Mouse (Mus musculus) midbrain, embryonic 12.5 days (tissue): ENCODE data around the gene Gm49403. TPM values are rescaled to one million over a fixed set of nuclear protein-coding genes. Genes with fewer than 3 reads are reported as not detected.
"Not testable (repeated sequence)": the region's sequence is repeated elsewhere in the genome, so short reads cannot be mapped to it uniquely, and the experiment has no call there.

Experiments used
- ATAC-seq: fragments of 200-750 bp; cut with Nextera tagmentation; 2 replicates; pipeline ENCODE4 v1.8.0; 2017; ENCODE audit warnings: low read depth, moderate TSS enrichment, moderate library complexity; ENCODE audit not compliant: low FRiP score
- H3K27ac ChIP-seq: fragments of 300-500 bp; sonication (generic); replicated peaks from 2 replicates; pipeline ENCODE4 v1.5.1; 2016; ENCODE audit warnings: mild to moderate bottlenecking
- H3K27me3 ChIP-seq: fragments of 300-500 bp; sonication (generic); 2 replicates; pipeline ENCODE4 v1.6.1; 2016; ENCODE audit warnings: mild to moderate bottlenecking
- H3K36me3 ChIP-seq: fragments of 300-500 bp; sonication (generic); 2 replicates; pipeline ENCODE4 v1.6.1; 2016
- H3K4me1 ChIP-seq: fragments of 300-500 bp; sonication (generic); 2 replicates; pipeline ENCODE4 v1.6.1; 2016
- H3K4me2 ChIP-seq: fragments of 300-500 bp; sonication (generic); replicated peaks from 2 replicates; pipeline ENCODE4 v1.6.1; 2016; ENCODE audit warnings: mild to moderate bottlenecking, moderate library complexity
- H3K4me3 ChIP-seq: fragments of 300-500 bp; sonication (generic); 2 replicates; pipeline ENCODE4 v1.5.1; 2016; ENCODE audit warnings: mild to moderate bottlenecking
- H3K9ac ChIP-seq: fragments of 300-500 bp; sonication (generic); replicated peaks from 2 replicates; pipeline ENCODE4 v1.6.1; 2016; ENCODE audit warnings: mild to moderate bottlenecking, moderate library complexity
- H3K9me3 ChIP-seq: fragments of 300-500 bp; sonication (generic); 2 replicates; pipeline ENCODE4 v1.6.1; 2016; ENCODE audit warnings: mild to moderate bottlenecking
- WGBS: fragments of 180-500 bp; shearing (Covaris S2); methylation state at CpG from one replicate; pipeline ENCODE4 v1.1.7; 2016; 5-methylcytosine and 5-hydroxymethylcytosine counted together
- polyA plus RNA-seq: library from polyadenylated mRNA; unstranded; fragments of >200 nt; fragmentation: Nextera tagmentation; extraction: Ambion mirVana; gene quantifications from 2 replicates; pipeline ENCODE4 v1.2.1, GENCODE M21; 2016

The Gm49403 gene
- polyA plus RNA-seq, 1 experiment from 2014 or later, result not detected

DNA sequence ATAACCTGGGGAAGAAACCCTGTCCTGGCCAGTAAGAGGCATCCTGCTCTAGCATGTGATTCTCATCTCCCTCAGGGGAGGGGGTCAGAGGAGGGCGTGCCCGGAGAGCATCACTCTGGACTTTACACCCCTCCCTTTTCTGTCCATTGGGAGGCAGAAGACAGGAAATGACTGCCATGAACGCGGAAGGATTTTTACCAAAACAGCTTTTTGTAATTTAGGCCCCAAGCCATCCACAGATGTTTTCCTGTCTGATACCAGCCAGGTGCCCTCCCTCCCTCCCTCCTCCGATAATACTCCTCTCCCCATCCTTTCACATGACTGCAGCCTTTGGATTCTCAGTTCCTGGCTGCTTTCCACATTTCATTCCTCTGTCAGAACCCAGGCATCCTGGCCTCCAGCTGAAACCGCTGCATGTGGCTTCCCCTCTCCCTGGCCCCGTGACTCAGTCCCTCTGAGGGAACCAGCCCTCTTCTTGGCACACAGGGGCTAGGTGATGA lies 33.3 kb upstream of the Gm49403 start, which contains the start of gene Lrrn4cl:
Gene Lrrn4cl, plus strand, starts transcription at position 367 of the 500 bp plus-strand sequence.
- WGBS, result 43% methylated on average over 7 of the region's 7 CpGs
- no peaks in the 10 kb centered on the region for H3K4me1 ChIP-seq
- H3K9ac ChIP-seq, result no peak within 1 kb of the TSS
- H3K27me3 ChIP-seq, result no peaks in the 10 kb centered on the region
- ATAC-seq, result no peak
- no peak within 1 kb of the TSS for H3K27ac ChIP-seq
- peaks cover 36% of the 10 kb centered on the region for H3K36me3 ChIP-seq
- no peak within 1 kb of the TSS for H3K4me3 ChIP-seq
- H3K4me2 ChIP-seq, result no peak within 1 kb of the TSS
- no peaks in the 10 kb centered on the region for H3K9me3 ChIP-seq

GRCm38 (mm10) chr19:8851639-8852038 lies 32.1 kb upstream of the Gm49403 start:
- Histone ChIP-seq H3K27me3 (0 out of 2 replicates have a peak, but pooled peaks cover 2% of the 10 kb centered on the region), H3K27ac (no peak overlapping the region), H3K9ac (no peak overlapping the region), H3K4me3 (no peak overlapping the region), H3K4me1 (no peaks in the 10 kb centered on the region), H3K36me3 (peaks cover 24% of the 10 kb centered on the region), H3K9me3 (no peaks in the 10 kb centered on the region), H3K4me2 (no peak overlapping the region)
- no peak for ATAC-seq
- WGBS, result 60% methylated on average over 7 of the region's 7 CpGs

- Histone ChIP-seq H3K9ac (no peak overlapping the region), H3K4me3 (no peak overlapping the region), H3K9me3 (no peaks in the 10 kb centered on the region), H3K27ac (no peak overlapping the region), H3K4me1 (no peaks in the 10 kb centered on the region), H3K27me3 (0 out of 2 replicates have a peak, but pooled peaks cover 2% of the 10 kb centered on the region), H3K36me3 (peaks cover 17% of the 10 kb centered on the region), H3K4me2 (no peak overlapping the region)
- no peak for ATAC-seq
- 58% methylated on average over 10 of the region's 10 CpGs for WGBS
Measured at GRCm38 (mm10) chr19:8852236-8852928, 31.3 kb upstream of the Gm49403 start.

GRCm38 (mm10) chr19:8853117-8853516 lies 30.6 kb upstream of the Gm49403 start:
- ATAC-seq, result no peak
- Histone ChIP-seq H3K27me3 (0 out of 2 replicates have a peak, but pooled peaks cover 2% of the 10 kb centered on the region), H3K4me2 (no peak overlapping the region), H3K27ac (no peak overlapping the region), H3K36me3 (peaks cover 10% of the 10 kb centered on the region; the same call in 1 of the 2 replicates), H3K9me3 (no peaks in the 10 kb centered on the region), H3K4me3 (no peak overlapping the region), H3K4me1 (no peaks in the 10 kb centered on the region), H3K9ac (no peak overlapping the region)
- WGBS, result 86% methylated on average over 3 of the region's 3 CpGs

DNA sequence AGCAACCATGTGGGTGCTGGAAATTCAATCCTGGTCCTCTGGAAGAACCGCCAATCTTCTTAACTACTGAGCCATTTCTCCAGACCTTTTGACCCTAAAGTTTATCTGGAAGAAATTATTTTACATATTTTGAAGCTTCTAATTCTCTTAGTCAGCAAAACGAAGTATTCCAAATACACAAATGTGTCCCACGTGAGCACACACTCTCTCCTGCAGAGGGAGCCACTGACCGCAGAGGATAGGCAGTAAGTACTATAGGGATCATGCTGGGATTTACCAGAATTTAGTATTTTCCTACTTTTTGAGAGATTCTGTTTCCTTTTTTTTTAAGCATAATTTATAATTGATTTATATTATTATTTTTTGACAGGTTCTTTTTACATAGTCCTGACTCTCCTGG lies 26.0 kb upstream of the Gm49403 start:
- Histone ChIP-seq H3K4me3 (no peak overlapping the region), H3K36me3 (no peaks in the 10 kb centered on the region), H3K9ac (no peak overlapping the region), H3K27me3 (0 out of 2 replicates have a peak, but pooled peaks cover 2% of the 10 kb centered on the region), H3K27ac (no peak overlapping the region), H3K4me2 (no peak overlapping the region), H3K9me3 (no peaks in the 10 kb centered on the region), H3K4me1 (no peaks in the 10 kb centered on the region)
- WGBS, result 38% methylated on average over 4 of the region's 4 CpGs
- ATAC-seq, result no peak

GRCm38 (mm10) chr19:8859018-8859417 lies 24.7 kb upstream of the Gm49403 start:
- ATAC-seq, result no peak

DNA sequence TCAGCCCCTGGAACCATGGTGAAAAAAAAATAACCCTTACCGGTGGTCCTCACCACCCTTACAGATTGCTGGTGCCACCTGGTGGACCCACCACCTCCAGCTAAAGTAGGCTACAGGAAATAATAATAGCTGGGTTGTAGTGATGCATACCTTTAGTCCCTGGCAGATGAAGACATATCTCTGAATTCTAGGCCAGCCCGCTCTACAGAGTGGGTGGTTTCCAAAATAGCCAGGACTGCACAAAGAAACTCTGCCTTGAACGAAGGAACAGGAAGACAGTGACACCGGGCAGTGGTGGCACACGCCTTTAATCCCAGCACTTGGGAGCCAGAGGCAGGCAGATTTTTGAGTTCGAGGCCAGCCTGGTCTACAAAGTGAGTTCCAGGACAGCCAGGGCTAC lies 19.5 kb upstream of the Gm49403 start:
- H3K4me2 ChIP-seq, result no peak overlapping the region
- no peaks in the 10 kb centered on the region for H3K27me3 ChIP-seq
- ATAC-seq, result no peak
- H3K36me3 ChIP-seq, result no peaks in the 10 kb centered on the region
- WGBS, result 86% methylated on average over 6 of the region's 6 CpGs
- no peak overlapping the region for H3K4me3 ChIP-seq
- H3K9ac ChIP-seq, result no peak overlapping the region
- H3K4me1 ChIP-seq, result no peaks in the 10 kb centered on the region
- H3K9me3 ChIP-seq, result no peaks in the 10 kb centered on the region
- H3K27ac ChIP-seq, result no peak overlapping the region

More at GRCm38 (mm10) chr19:8859018-8859417, 24.7 kb upstream of the Gm49403 start:
- Histone ChIP-seq H3K27me3 (0 out of 2 replicates have a peak, but pooled peaks cover 2% of the 10 kb centered on the region), H3K4me1 (no peaks in the 10 kb centered on the region), H3K27ac (no peak overlapping the region), H3K9me3 (no peaks in the 10 kb centered on the region), H3K4me2 (no peak overlapping the region), H3K4me3 (no peak overlapping the region), H3K36me3 (no peaks in the 10 kb centered on the region), H3K9ac (no peak overlapping the region)
- whole genome bisulfite sequencing, result 20% methylated on average over 1 of the region's 1 CpGs

DNA sequence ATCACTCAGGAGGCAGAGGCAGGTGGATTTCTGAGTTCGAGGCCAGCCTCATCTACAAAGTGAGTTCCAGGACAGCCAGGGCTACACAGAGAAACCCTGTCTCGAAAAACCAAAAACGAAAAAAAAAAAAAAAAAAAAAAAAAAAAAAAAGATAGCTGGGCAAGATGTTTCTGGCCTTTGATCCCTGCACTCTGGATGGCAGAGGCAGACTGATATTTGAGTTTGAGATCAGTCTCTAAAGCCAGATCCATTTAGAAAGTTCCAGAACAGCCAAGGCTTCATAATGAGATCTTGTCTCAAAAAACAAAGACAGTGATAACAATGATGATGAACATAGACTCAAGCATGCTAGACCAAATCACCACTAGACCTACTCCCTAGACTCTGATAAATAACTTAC lies 13.3 kb upstream of the Gm49403 start:
- Histone ChIP-seq H3K36me3 (peaks cover 24% of the 10 kb centered on the region), H3K4me1 (peaks cover 13% of the 10 kb centered on the region)
- ATAC-seq, H3K9me3 ChIP-seq, H3K4me2 ChIP-seq, H3K9ac ChIP-seq, H3K27me3 ChIP-seq, H3K27ac ChIP-seq, H3K4me3 ChIP-seq: not testable (repeated sequence)
- WGBS, result 82% methylated on average over 3 of the region's 3 CpGs

GRCm38 (mm10) chr19:8870838-8871237 lies 12.9 kb upstream of the Gm49403 start:
- Histone ChIP-seq H3K9me3 (no peaks in the 10 kb centered on the region), H3K4me2 (peak overlapping the region; percentile 91), H3K4me1 (peaks cover 13% of the 10 kb centered on the region), H3K4me3 (peak overlapping the region; percentile 93), H3K36me3 (peaks cover 28% of the 10 kb centered on the region), H3K27me3 (no peaks in the 10 kb centered on the region), H3K27ac (peak overlapping the region; percentile 73), H3K9ac (peak overlapping the region; percentile 94)
- WGBS, result 61% methylated on average over 9 of the region's 9 CpGs
- peak; percentile 50 for ATAC-seq

DNA sequence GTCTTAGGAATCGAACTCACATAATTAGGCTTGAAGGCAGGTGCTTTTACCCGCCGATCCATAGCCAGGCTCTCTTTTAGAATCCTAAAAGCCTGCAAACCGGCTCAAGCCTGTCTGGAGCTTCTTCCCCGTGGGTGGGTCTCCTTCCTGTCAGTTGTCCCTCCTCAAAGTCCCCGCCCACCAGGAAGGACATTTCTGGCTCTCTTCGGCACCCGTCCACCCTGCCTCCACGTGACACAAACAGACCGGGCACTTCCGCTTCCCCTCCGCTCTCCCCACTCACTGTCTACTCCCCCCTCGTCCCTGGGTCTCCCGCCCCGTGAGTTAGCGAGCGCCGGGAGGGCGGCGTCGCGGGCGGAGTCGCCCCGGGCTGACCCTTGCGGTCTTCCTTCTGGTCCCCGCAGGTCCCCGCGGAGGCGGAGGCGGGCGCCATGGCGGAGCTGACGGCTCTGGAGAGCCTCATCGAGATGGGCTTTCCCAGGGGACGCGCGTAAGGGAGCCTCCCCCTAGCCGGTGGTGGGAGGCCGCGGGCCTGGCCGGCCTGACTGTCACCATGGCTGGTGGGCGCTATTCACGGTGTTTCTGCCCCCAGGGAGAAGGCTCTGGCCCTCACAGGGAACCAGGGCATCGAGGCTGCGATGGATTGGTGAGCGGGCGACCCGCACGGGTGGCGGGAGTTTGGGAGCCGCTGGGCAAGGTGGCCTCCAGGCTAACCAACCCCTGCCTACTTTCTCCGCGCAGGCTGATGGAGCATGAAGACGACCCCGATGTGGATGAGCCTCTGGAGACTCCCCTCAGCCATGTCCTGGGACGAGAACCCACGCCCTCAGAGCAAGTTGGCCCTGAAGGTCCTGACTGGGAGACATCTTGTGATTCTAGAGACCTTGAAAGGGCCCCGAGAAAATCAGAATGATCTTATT lies 12.2 kb upstream of the Gm49403 start, which contains the start of gene Ubxn1:
Gene Ubxn1, plus strand, starts transcription at position 230 of the 920 bp plus-strand sequence.
- ATAC-seq, result peak; percentile 99
- H3K9ac ChIP-seq, result peak within 1 kb of the TSS; percentile 94
- whole genome bisulfite sequencing, result 1% methylated on average over 59 of the region's 59 CpGs
- H3K4me3 ChIP-seq, result peak within 1 kb of the TSS; percentile 93
- peak within 1 kb of the TSS; percentile 73 for H3K27ac ChIP-seq
- H3K36me3 ChIP-seq, result peaks cover 35% of the 10 kb centered on the region
- H3K27me3 ChIP-seq, result no peaks in the 10 kb centered on the region
- H3K4me2 ChIP-seq, result peak within 1 kb of the TSS; percentile 91
- peaks cover 13% of the 10 kb centered on the region for H3K4me1 ChIP-seq
- H3K9me3 ChIP-seq, result no peaks in the 10 kb centered on the region

DNA sequence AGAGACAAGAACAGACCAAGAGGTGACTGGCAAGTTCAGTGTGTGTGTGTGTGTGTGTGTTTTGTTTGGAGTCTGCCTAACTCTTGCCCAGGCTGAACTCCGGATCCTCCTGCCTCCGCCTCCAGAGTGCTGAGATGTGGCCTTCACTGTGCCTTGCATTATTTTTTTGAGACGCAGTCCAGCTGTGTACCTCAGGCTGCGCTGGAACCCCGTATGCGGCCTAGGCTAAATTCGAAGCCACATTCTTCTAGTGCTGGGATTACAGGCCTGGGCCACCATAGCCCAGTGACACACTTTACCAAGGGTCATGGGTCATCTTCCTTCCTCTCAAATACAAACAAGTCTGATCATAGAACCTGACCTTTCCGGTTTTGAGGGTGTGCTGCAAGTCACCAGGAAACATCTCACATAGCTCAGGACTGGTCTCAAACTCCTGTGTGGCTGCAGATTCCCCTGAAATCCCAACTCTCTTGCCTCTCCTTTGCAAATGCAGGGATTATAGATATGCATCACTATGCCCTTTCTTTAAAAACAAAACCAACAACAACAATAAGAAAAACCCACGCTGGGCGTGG lies 11.4 kb upstream of the Gm49403 start:
- no peaks in the 10 kb centered on the region for H3K27me3 ChIP-seq
- H3K9me3 ChIP-seq, result no peaks in the 10 kb centered on the region
- H3K9ac ChIP-seq, result peak overlapping the region; percentile 94
- H3K36me3 ChIP-seq, result peaks cover 43% of the 10 kb centered on the region
- 75% methylated on average over 10 of the region's 10 CpGs for WGBS
- peak overlapping the region; percentile 93 for H3K4me3 ChIP-seq
- peak overlapping the region; percentile 91 for H3K4me2 ChIP-seq
- H3K27ac ChIP-seq, result peak overlapping the region; percentile 73
- no peak for ATAC-seq
- H3K4me1 ChIP-seq, result peaks cover 13% of the 10 kb centered on the region
